Mouse (Mus musculus): ENCODE results near the gene Atxn1. TPM values are rescaled to one million over a fixed set of nuclear protein-coding genes. Genes with fewer than 3 reads are reported as not detected.
A peak's percentile ranks its signal among the peaks of the same experiment; 100 is the strongest.

Atxn1 gene
- polyA plus RNA-seq, 1 experiment from 2014 or later = 6.8 TPM

GRCm38 (mm10) chr13:45611554-45611953 lies 353.3 kb downstream of the Atxn1 start:
- no peak for ATAC-seq (replicated peaks; ENCODE audit: low FRiP score, low read depth)

GRCm38 (mm10) chr13:45609461-45609860 lies 355.3 kb downstream of the Atxn1 start:
- DNase-seq (ENCODE audit: low spot score) = peak; percentile 9
- no peaks in the 10 kb centered on the region for H3K36me3 ChIP-seq (ENCODE audit: insufficient read depth, low read length)
- no peak for TF ChIP-seq CTCF (IDR thresholded peaks at IDR 0.05; ENCODE audit: low read depth)
- H3K4me1 ChIP-seq (replicated peaks; ENCODE audit: insufficient read depth, low read length) = no peaks in the 10 kb centered on the region
- no peaks in the 10 kb centered on the region for H3K9me3 ChIP-seq (replicated peaks; ENCODE audit: low read length)
- ATAC-seq (replicated peaks; ENCODE audit: low FRiP score, low read depth) = no peak
- no peak overlapping the region for H3K4me2 ChIP-seq (ENCODE audit: low read length)
- 51% methylated on average over 4 of the region's 4 CpGs for WGBS
- H3K4me3 ChIP-seq (replicated peaks; ENCODE audit: low read depth, low read length) = no peak overlapping the region
- peak overlapping the region; percentile 8; the same call in 1 of the 2 replicates for H3K27ac ChIP-seq
- H3K9ac ChIP-seq (ENCODE audit: low read depth, low read length) = no peak overlapping the region
- H3K27me3 ChIP-seq (ENCODE audit: insufficient read depth, low read length) = no peaks in the 10 kb centered on the region

More at GRCm38 (mm10) chr13:45611554-45611953, 353.3 kb downstream of the Atxn1 start:
- DNase-seq (ENCODE audit: low spot score) = no peak
- no peak overlapping the region for H3K9ac ChIP-seq (ENCODE audit: low read depth, low read length)
- H3K27ac ChIP-seq = no peak overlapping the region
- no peaks in the 10 kb centered on the region for H3K27me3 ChIP-seq (ENCODE audit: insufficient read depth, low read length)
- H3K9me3 ChIP-seq (replicated peaks; ENCODE audit: low read length) = no peaks in the 10 kb centered on the region
- no peak overlapping the region for H3K4me3 ChIP-seq (replicated peaks; ENCODE audit: low read depth, low read length)
- no peak overlapping the region for H3K4me2 ChIP-seq (ENCODE audit: low read length)
- no peaks in the 10 kb centered on the region for H3K36me3 ChIP-seq (ENCODE audit: insufficient read depth, low read length)
- no peak for TF ChIP-seq CTCF (IDR thresholded peaks at IDR 0.05; ENCODE audit: low read depth)
- no peaks in the 10 kb centered on the region for H3K4me1 ChIP-seq (replicated peaks; ENCODE audit: insufficient read depth, low read length)
- 95% methylated on average over 3 of the region's 3 CpGs for WGBS

- Histone ChIP-seq H3K9ac (ENCODE audit: low read depth, low read length) (no peak overlapping the region), H3K27ac (no peak overlapping the region), H3K36me3 (ENCODE audit: insufficient read depth, low read length) (no peaks in the 10 kb centered on the region), H3K4me1 (replicated peaks; ENCODE audit: insufficient read depth, low read length) (no peaks in the 10 kb centered on the region), H3K9me3 (replicated peaks; ENCODE audit: low read length) (no peaks in the 10 kb centered on the region), H3K4me2 (ENCODE audit: low read length) (no peak overlapping the region), H3K27me3 (ENCODE audit: insufficient read depth, low read length) (no peaks in the 10 kb centered on the region), H3K4me3 (replicated peaks; ENCODE audit: low read depth, low read length) (no peak overlapping the region)
- DNase-seq (ENCODE audit: low spot score) (no peak), ATAC-seq (replicated peaks; ENCODE audit: low FRiP score, low read depth) (no peak)
- peak; percentile 46 for TF ChIP-seq CTCF (IDR thresholded peaks at IDR 0.05; ENCODE audit: low read depth)
- 89% methylated on average over 5 of the region's 5 CpGs for WGBS
Measured at GRCm38 (mm10) chr13:45608593-45608992, 356.2 kb downstream of the Atxn1 start.

GRCm38 (mm10) chr13:45607946-45608345 lies 356.9 kb downstream of the Atxn1 start:
- H3K27ac ChIP-seq = no peak overlapping the region
- no peak overlapping the region for H3K9ac ChIP-seq (ENCODE audit: low read depth, low read length)
- no peaks in the 10 kb centered on the region for H3K9me3 ChIP-seq (replicated peaks; ENCODE audit: low read length)
- H3K36me3 ChIP-seq (ENCODE audit: insufficient read depth, low read length) = no peaks in the 10 kb centered on the region
- WGBS = 51% methylated on average over 2 of the region's 2 CpGs
- no peak for TF ChIP-seq CTCF (IDR thresholded peaks at IDR 0.05; ENCODE audit: low read depth)
- H3K4me3 ChIP-seq (replicated peaks; ENCODE audit: low read depth, low read length) = no peak overlapping the region
- DNase-seq (ENCODE audit: low spot score) = no peak
- ATAC-seq (replicated peaks; ENCODE audit: low FRiP score, low read depth) = no peak
- no peak overlapping the region for H3K4me2 ChIP-seq (ENCODE audit: low read length)
- no peaks in the 10 kb centered on the region for H3K27me3 ChIP-seq (ENCODE audit: insufficient read depth, low read length)
- no peaks in the 10 kb centered on the region for H3K4me1 ChIP-seq (replicated peaks; ENCODE audit: insufficient read depth, low read length)

GRCm38 (mm10) chr13:45603636-45604035 lies 361.2 kb downstream of the Atxn1 start:
- no peaks in the 10 kb centered on the region for H3K36me3 ChIP-seq (ENCODE audit: insufficient read depth, low read length)

GRCm38 (mm10) chr13:45600443-45600842 lies 364.4 kb downstream of the Atxn1 start:
- H3K9ac ChIP-seq (ENCODE audit: low read depth, low read length) = no peak overlapping the region
- H3K27me3 ChIP-seq (ENCODE audit: insufficient read depth, low read length) = no peaks in the 10 kb centered on the region
- no peak overlapping the region for H3K4me2 ChIP-seq (ENCODE audit: low read length)
- ATAC-seq (replicated peaks; ENCODE audit: low FRiP score, low read depth) (no peak), DNase-seq (ENCODE audit: low spot score) (no peak)
- no peaks in the 10 kb centered on the region for H3K9me3 ChIP-seq (replicated peaks; ENCODE audit: low read length)
- no peak overlapping the region for H3K27ac ChIP-seq
- H3K36me3 ChIP-seq (ENCODE audit: insufficient read depth, low read length) = no peaks in the 10 kb centered on the region
- no peaks in the 10 kb centered on the region for H3K4me1 ChIP-seq (replicated peaks; ENCODE audit: insufficient read depth, low read length)
- WGBS = 60% methylated on average over 6 of the region's 6 CpGs
- no peak overlapping the region for H3K4me3 ChIP-seq (replicated peaks; ENCODE audit: low read depth, low read length)
- TF ChIP-seq CTCF (IDR thresholded peaks at IDR 0.05; ENCODE audit: low read depth) = no peak

More at GRCm38 (mm10) chr13:45603636-45604035, 361.2 kb downstream of the Atxn1 start:
- 74% methylated on average over 6 of the region's 6 CpGs for WGBS
- no peak overlapping the region for H3K27ac ChIP-seq
- no peaks in the 10 kb centered on the region for H3K4me1 ChIP-seq (replicated peaks; ENCODE audit: insufficient read depth, low read length)
- DNase-seq (ENCODE audit: low spot score) = no peak
- H3K4me3 ChIP-seq (replicated peaks; ENCODE audit: low read depth, low read length) = no peak overlapping the region
- no peak overlapping the region for H3K4me2 ChIP-seq (ENCODE audit: low read length)
- no peak for TF ChIP-seq CTCF (IDR thresholded peaks at IDR 0.05; ENCODE audit: low read depth)
- ATAC-seq (replicated peaks; ENCODE audit: low FRiP score, low read depth) = 0 out of 2 replicates have a peak, but pooled peaks have one; percentile 40
- no peak overlapping the region for H3K9ac ChIP-seq (ENCODE audit: low read depth, low read length)
- no peaks in the 10 kb centered on the region for H3K27me3 ChIP-seq (ENCODE audit: insufficient read depth, low read length)
- H3K9me3 ChIP-seq (replicated peaks; ENCODE audit: low read length) = no peaks in the 10 kb centered on the region

- Histone ChIP-seq H3K9ac (ENCODE audit: low read depth, low read length) (no peak overlapping the region), H3K9me3 (replicated peaks; ENCODE audit: low read length) (no peaks in the 10 kb centered on the region), H3K27ac (no peak overlapping the region), H3K4me1 (replicated peaks; ENCODE audit: insufficient read depth, low read length) (no peaks in the 10 kb centered on the region), H3K4me2 (ENCODE audit: low read length) (no peak overlapping the region), H3K36me3 (ENCODE audit: insufficient read depth, low read length) (no peaks in the 10 kb centered on the region), H3K4me3 (replicated peaks; ENCODE audit: low read depth, low read length) (no peak overlapping the region), H3K27me3 (ENCODE audit: insufficient read depth, low read length) (no peaks in the 10 kb centered on the region)
- DNase-seq (ENCODE audit: low spot score) (no peak), ATAC-seq (replicated peaks; ENCODE audit: low FRiP score, low read depth) (no peak)
- TF ChIP-seq CTCF (IDR thresholded peaks at IDR 0.05; ENCODE audit: low read depth) = no peak
- WGBS = 91% methylated on average over 2 of the region's 2 CpGs
Measured at GRCm38 (mm10) chr13:45599831-45600230, 365.0 kb downstream of the Atxn1 start.
